Mouse (Mus musculus) lung, postnatal 14 days (tissue): ENCODE results near the gene Mthfsd.

Experiments
- DNase-seq: peaks from one replicate; pipeline ENCODE4 v3.0.0; 2021

Mthfsd gene

GRCm38 (mm10) chr8:121088281-121088680 is 19.9 kb downstream of the Mthfsd start:
- DNase-seq: no peak

DNA sequence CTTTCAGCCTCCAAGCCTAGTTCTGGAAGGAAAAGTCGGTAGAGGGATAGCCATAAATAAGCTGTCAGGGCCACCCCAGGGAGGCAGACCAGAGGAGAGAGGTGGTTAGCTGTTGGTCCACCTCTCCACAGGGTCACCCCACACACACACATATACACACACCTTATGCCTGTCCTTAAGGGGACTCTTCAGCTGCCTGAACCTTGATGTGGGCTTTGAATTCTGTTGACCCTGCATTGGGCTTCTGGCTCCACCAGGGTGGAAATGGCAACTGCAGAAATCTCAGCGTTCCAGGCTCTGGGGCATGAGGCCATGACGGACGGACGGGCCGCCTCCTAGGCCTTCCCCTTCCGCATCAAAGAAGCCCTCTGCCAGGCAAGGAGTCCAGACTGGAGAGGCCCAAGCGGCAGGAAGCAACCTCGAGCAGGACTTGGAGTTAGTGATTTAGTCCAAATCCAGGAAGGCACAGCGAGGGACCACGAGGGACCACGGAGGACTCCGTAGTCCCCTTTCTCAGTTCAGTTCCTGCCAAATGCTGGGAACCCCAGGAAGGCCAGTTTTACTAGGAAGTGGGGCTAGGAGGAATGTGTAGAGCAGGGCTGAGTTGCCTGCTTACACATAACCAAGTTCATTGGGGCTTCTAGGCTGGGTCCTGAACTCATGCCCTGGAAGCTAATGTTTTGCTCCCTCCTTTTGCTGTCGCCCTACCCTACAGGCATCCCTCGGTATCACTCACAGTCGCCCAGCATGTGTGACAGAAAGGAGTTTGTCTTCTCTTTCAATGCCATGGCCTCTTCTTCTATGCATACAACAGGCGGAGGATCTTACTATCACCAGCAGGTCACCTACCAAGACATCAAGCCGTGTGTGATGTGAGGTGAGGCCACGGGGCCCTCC is 21.9 kb downstream of the Mthfsd start:
- peak; percentile 39 for DNase-seq

DNA sequence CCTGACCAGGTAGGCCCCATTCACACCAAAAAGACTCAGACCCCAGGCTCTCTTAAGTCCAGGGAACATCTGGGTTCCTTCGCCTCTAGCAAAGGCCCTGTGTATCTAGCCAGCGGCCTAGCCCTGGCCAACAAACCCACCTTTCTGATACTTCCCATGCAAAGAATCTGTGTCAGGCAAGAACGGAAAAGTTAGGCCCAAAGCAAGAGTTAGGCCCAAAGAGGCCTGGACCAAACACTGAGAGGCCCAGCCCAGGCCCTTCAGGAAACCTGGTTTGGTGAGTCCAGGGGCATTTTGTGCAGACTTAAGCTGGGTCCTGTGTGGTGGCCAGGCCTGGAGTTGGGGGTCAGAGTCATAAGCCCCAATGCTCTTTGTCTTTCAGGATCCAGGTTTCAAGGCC is 22.6 kb downstream of the Mthfsd start:
- DNase-seq: no peak

- DNase-seq: peak; percentile 8
These were observed 23.2 kb downstream of the Mthfsd start for GRCm38 (mm10) chr8:121085011-121085410.

- peak; percentile 78 for DNase-seq
These were observed 23.8 kb downstream of the Mthfsd start, which contains the start of gene Foxf1 for GRCm38 (mm10) chr8:121084210-121084951. Gene Foxf1, plus strand, starts transcription at chr8:121084386.

DNA sequence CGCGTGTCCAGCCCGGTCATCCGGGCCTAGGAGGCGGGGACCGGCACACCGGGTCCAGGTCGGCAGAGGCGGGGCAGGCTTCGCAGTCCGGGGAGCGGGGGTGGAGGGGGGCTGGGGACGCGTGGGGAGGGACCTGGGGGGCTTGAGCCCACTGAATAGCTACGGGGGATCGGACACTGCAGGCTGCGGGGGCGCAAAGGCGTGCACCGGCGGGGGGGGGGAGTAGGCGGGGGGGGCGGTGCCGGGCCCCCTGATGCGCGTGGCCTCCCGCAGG is 24.3 kb downstream of the Mthfsd start:
- no peak for DNase-seq

DNA sequence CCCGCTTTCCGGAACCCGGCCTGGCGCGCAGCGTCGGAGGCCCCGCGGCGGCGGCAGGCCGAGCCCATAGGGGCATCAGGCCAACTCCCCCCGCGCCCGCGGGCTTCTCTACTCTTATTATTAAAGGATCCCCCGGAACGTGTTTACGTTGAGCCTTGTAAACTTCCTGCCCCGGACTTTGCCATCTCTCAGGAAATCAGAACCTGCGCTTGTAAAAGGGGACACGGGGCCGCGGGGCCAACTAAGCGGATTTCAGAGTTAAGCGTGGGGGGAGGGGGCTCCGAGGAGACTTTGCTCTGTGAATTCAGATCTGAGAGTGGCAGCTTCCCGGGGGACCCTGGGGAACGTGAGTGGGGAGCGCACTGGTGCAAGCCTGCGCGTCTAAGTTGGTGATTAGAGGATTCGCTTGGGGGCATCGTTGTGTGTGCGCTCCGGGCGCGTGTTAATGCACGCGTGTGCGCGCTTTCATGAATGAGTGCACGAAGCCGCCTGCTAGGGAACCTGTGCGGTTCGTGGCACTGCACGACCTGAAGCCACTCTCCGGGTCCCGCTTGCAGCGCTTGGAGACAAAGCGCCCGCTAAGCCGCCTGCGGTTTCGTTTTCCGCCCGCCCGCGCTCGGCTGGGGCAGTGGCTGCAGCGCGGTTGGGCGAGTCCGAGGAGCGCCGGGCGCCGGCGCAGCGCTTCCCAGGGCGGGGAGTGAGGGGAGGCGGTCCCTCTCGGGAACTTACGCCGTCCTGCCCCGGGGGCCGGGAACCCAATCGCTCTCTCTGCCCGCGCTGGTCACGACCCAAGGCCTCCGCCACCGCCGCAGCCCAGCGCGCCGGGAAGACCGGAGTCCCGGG is 24.9 kb downstream of the Mthfsd start:
- peak; percentile 85 for DNase-seq

DNA sequence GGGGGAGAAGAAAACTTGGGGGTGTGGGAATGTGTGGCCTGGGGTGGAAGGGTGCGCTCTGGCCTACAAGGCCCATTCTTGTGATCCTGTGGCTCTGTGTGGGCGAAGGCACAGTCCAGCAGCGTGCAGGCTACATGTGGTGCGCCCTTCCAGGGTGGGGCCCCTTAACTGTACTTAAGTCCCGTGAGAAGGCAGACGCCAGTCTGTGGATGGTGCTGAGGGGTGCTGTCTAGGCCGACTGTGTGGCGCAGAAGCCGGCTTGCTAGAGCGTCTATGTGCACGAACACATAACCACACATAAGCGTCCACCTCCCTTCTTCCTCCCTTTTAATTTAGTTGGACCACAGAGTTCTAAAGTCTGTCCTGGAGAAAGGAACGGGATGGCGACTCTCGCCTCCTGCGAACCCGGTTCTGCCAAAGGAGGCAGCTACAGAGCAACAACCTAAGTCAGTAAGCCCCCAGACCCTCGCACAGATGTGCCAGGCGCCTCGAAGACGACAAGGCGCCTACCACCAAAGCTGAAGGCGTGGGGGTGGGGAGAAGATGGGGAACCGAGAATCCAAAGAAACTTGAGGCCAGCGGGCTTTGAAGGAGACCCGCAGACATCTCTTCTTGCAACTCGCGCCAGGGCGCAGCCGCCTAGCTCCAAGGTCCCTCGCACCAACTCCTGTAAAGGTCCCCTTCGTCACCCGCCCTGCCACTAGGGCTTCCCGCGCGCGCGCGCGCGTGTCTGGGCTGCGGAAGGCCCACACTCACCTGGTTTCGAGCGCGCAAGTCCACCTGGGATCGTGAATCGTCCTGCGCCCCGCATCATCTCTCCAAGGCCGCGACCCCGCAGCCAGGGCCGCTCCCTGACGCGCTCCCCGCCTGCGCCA is 25.7 kb downstream of the Mthfsd start:
- peak; percentile 34 for DNase-seq

DNA sequence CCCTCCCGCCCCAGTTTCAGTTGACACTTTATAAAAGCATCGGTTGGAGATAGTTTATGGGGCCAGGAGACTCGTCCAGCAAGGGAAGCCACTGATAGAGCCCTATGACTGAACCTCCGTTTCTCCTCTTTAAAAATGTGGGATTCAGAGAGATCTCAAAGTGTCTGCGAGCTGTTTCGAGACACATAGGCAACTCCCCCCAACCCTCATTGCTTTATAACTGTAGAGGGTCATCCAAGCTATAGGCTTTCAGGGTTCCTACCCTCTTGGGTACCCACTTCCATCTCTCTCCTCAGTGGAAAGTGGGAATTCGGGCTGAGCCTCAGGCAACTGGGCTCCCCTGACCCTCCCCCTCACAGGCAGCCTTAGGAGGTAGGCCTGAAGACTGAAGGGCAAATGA is 26.8 kb downstream of the Mthfsd start:
- DNase-seq: peak; percentile 12

- peak; percentile 9 for DNase-seq
These were observed 27.7 kb downstream of the Mthfsd start for GRCm38 (mm10) chr8:121080361-121081090.

GRCm38 (mm10) chr8:121079944-121080343 is 28.2 kb downstream of the Mthfsd start:
- no peak for DNase-seq

DNA sequence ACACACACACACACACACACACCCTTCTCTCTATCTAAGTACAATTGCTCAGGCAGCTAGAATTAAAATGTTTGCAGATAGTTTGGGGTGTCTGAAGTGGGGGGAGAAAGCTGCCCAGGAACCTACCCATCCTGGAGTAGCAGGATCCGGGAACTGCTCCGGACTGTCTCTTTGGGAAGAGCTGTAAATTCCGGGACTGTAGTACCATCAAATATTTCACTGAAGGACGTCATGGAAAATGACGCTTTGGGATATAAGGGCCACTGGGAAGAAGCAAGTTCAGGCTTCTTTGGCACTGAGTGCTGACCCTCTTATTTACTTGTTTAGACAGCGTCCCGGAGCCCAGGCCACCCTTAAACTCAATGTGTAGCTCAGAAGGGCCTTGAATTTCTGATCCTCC is 29.0 kb downstream of the Mthfsd start:
- DNase-seq: no peak

DNA sequence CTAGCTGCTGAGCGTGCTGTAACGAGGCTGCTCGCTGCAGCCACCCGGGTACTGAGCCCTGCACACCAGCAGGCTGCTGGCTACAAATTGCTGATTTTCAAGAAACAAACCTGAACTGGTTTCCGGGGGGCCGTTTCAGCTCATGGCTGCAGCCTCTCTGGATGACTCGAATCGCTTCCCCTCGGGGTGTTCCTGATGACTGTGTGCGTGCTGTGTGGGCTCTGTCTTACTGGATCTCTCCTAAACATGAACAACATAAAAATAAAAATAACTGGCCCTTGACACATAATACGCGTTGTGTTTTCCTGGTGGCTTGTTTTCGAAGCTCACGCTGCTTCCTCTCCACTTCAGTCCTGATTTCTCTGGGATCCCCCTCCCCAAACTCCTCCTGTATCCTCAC is 29.5 kb downstream of the Mthfsd start:
- no peak for DNase-seq

GRCm38 (mm10) chr8:121076555-121076954 is 31.6 kb downstream of the Mthfsd start:
- DNase-seq: no peak

DNA sequence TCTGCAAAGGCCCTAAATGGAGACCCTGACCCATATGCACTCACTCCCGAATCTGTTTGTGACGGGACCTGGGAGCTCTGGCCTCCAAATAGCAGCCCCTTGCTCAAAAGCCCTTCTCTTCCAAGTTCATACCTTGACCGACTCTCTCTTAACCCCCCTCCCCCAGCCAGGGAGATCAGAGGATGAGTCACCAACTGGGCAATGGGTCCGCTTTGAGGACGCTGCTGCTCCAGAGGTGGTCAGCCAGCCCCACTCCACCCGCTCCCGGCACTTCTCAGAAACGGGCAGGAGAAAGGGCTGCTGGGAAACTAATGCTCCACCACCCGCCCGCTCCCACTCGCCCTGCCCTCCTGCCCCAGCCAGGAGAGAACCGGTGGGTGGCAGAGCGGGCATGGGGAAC is 32.3 kb downstream of the Mthfsd start:
- DNase-seq: no peak

DNA sequence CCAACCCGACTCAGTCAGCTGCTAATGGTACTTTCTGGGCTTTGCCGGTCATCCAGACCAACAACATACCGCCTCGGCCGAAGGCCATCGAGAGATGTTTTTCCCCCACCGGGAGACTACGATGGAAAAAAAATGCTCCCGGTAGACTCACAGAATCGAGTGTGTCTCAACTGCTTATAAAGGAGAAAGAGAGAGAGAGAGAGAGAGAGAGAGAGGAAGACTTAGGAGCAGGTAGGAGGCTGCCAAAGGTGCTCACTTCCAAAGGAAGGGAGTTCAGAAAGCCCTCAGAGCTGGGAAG is 33.4 kb downstream of the Mthfsd start:
- DNase-seq: no peak

DNA sequence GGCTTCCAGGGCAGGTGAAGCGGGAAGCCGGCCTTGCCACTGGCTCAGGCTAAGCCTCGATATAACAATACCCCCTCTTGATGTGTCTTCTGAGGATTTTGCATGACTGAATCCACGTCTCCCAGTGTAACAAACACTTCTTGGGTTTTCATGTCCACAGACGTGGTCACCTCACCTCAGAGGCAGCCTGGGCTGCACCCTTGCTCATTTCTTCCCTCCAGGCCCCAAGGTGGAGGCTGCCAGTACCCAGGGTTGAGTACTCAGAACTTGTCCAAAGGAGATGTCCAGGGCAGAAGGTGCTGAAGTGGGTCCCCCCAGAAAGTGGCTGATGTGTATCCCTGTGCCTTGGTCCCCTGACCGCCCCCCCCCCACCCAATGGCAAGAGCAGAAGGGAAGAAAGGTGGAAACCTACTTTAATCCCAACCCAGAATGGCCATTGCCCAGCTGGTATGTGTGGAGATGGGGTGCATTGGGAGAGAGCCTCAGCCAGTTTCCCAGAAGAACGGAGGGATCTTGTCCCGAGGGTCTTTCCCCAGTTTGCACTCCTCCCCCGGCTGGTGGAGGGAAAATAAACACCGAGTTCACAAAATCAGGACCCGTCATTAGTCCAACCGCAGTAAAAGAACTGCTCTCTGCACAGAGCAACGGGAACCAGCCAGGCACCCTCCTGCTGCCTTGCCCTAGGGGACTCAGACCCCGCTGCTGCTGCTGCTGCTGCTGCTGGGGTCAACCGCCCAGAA is 33.9 kb downstream of the Mthfsd start:
- DNase-seq: no peak

- DNase-seq: no peak
These were observed 34.8 kb downstream of the Mthfsd start for GRCm38 (mm10) chr8:121073174-121074107.

- no peak for DNase-seq
These were observed 35.6 kb downstream of the Mthfsd start for GRCm38 (mm10) chr8:121072406-121073130.
